Mouse (Mus musculus) C2C12 (cell line): Measurements from ENCODE around the gene Spire2.

Source experiments
- CTCF ChIP-seq: IDR thresholded peaks from one replicate; pipeline ENCODE4 v1.5.1; 2011; ENCODE audit not compliant: control insufficient read depth, insufficient read depth, insufficient read length
- MAX ChIP-seq: IDR thresholded peaks from one replicate; pipeline ENCODE4 v1.6.1; 2011; ENCODE audit warnings: mild to moderate bottlenecking, control low read depth
- MYOD1 ChIP-seq: IDR thresholded peaks from one replicate; pipeline ENCODE4 v1.6.1; 2011; ENCODE audit warnings: low read depth; ENCODE audit not compliant: control insufficient read depth, insufficient read length

- TF ChIP-seq CTCF (no peak), MYOD1 (no peak), MAX (no peak)
Observed at GRCm38 (mm10) chr8:123411781-123412327, 79.3 kb downstream of the Spire2 start.
